Mouse (Mus musculus) kidney, postnatal 10 days (tissue): Measurements from ENCODE around the gene Slc6a21.

ENCODE experiments used
- DNase-seq: peaks from one replicate; pipeline ENCODE4 v3.0.0; 2021; ENCODE audit warnings: mixed read lengths

Slc6a21 gene

DNA sequence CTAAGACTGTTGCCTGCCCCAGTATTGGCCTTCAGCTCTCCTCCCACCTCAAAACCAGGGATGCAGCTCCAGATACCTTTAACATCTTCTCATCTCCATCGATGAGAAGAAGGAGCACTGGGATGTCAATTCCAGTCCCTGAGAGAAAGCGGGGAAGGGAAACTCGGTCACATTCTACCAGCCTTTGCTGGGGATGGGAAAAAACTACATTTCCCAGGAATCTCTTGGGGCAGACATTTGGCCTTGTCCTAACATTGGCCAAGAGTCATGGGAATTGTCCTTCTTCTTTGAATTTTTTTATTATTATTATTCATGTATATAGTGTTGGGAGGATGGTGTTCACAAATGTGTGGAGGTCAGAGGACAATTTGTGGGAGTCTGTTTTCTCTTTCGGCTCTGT is 44.9 kb downstream of the Slc6a21 start:
- DNase-seq = no peak

DNA sequence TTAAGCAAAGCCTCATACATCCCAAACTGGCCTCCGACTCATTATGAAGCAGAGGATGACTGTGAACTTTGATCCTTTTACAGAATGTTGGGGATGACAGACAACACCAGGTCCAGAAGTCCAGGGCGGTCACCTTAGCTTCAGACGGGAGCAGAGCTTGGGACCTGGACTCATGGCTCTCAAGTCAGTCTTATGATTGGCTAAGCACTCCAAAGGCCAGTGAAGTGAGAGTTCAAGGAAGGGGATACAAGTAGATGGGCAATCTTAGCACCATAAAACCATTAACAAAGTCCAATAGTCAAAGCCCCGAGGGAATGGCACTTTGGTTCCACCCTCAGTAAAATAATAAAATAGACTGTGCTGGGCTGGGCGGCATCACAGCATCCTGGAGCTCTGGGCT is 45.8 kb downstream of the Slc6a21 start:
- no peak for DNase-seq

DNA sequence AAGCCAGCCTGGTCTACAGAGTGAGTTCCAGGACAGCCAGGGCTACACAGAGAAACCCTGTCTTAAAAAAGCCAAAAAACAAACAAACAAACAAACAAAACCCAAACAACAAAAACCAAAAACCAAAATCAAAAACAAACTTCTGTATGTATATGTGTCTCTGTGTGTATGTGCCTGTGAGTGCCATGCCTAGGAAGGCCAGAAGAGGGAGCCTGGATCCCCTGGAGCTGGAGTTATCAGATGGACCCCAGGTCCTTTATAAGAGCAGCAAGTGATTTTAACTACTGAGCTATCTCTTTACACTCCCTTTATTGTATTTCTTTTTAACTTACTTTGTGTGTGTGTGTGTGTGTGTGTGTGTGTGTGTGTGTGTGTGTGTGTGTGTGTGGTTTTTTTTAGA is 48.5 kb downstream of the Slc6a21 start:
- no peak for DNase-seq

DNA sequence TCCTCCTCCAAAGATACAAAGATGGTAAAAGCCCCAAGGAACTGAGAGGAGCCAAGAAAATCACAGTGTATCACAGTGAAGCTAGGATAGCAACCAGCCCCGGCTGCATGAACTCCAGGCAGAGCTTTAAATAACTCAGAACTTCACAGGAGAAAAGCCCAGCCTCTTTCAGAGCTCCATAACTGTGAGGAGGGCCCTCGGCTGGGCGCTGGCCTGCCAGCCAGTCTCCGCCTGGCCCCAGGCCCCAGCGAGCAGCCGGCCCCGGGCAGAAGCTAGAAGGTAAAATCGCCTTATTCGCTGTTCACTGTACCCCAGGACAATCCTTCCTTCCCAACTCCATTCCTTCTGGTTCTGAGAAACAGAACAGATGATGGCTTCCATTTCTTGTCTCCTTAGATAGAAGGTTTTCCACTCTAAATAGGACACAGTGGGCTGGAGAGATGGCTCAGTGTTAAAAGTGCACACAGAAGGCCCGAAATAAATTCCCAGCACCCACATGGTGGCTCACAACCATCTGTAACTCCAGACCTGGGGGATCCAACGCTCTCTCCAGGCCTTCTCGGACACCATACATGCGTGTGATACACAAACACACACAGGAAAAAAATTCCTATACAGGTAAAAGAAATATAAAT is 51.6 kb downstream of the Slc6a21 start:
- DNase-seq = no peak

DNA sequence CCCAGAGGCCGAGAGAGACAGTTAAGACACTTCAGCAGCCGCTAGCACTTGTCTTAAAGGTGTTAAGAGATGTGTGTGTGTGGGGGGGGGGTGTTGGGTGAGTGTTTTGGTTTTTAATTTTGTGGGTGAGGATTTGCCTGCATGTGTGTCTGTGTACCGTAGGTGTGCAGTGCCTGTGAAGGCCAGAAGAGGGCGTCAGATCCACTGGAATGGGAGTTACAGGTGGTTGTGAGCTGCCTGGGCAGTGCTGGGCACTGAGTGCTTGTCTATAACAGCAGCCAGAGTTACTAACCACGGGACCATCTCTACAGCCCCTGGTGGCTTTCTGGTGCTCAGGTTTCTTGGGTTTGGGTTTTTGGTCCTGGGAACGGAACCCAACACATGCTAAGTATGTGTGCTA is 54.2 kb downstream of the Slc6a21 start:
- no peak for DNase-seq

DNA sequence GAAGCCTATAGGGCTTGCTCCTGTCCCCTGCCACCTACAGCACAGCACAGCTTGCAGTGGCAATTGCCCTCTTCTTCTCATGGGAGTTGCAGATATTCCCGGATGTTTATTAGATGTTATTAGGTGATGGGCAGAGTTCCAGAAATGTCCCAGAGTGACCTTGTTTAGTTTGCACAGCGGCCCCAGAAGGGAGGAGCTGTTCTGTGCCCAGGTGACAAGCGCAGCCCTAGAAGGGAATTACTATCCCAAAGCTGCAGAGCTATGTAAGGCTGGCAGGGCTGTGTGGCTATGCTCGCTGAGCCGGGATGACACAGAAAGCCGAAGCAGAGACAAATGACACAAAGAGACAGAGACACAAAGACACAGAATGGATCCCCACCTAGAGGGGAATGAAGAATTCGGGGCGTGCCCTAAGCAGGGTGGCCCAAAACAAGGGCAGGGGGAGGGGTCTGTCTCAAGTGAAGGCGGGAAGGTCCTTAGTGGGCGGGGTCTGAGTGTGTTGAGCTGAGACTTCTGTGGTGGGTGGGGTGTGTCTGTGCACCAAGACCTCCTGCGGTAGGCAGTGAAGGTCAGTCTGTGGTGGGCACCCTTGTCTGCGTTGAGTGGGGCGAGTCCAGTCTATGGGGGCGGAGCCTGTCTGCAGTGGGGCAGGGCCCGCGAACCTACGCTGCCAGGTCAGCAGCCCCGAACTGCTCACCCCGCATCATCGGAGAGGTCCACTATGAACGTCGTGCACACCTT is 55.5 kb downstream of the Slc6a21 start:
- DNase-seq = peak; percentile 76

DNA sequence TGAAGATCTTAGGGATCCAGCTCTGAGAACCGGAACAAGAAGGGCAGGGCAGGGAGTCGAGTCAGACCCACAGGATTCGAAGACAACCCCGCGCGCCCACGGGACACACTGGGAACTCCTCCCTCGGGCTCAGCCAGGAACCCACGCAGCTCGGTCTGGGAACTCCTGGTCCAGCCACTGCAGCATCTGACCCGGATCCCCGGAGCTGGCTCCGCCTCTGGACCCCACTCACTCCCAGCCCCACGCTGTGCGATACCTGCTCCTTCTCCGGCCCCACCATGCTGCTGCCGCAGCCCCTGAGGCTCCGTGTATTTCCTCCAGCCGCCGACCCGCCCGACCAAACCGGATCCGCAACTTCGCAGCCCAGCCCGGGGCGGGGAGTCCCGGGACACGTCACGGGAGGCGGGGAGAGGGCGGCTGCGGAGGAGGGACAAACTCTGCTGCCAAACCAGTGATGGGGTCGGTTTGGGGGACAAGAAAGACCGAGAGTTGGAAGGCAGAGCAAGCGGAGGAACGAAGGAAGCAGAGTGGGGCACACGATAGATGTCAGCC is 56.2 kb downstream of the Slc6a21 start, which contains the start of gene Trpm4:
Gene Trpm4 (minus strand): TSS at position 350 of the 552 bp plus-strand sequence.
- peak; percentile 94 for DNase-seq

DNA sequence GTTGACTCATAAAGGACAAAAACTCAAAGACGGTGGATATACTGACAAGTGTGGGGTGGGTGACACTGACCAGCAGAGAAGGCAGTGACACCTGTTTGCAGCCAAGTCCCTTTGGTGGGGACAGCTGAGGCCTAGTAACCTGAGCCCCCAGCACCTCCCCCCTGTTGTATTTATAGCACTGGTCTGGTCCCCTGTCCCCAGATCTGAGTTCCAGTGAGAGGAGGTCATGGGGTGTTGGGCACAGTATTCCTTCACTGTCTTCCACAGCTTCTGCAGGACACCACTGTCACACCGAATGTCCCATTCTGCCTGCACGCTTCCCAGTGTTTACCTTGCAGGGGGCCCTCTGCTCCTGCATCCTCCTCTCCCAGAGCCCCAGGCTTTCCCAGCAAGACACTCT is 57.3 kb downstream of the Slc6a21 start:
- no peak for DNase-seq

DNA sequence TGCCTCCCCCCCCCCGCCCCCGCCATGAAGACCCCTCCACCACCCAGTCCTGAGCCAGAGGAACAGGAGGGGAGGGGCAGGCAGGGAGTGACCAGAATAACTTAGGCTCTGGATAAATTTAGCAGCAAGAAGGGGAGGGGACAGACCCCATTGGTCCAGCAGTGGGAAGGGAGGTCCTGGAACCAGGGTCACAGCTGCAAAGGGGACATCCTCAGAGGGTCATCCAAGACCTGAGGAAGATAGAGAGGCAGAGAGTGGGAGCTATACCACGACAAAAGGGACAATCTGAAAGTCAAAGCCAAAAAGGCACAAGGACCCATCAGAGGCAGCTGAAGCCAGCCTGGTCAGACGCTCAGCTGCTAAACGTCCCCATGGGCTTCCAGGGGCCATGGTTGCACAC is 57.7 kb downstream of the Slc6a21 start, which contains the start of gene Hrc:
Gene Hrc (plus strand): TSS at position 235 of the 400 bp plus-strand sequence.
- no peak for DNase-seq

DNA sequence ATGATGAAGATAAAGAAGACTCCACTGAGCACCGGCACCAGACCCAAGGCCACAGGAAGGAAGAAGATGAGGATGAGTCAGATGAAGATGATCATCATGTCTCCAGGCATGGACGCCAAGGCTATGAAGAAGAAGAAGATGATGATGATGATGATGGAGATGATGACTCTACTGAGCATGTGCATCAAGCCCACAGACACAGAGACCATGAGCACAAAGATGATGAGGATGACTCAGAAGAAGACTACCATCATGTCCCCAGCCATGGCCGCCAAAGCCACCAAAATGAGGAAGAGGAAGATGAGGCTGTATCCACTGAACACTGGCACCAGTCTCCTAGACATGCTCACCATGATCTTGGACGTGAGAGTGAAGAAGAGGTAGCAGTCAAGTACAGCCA is 59.0 kb downstream of the Slc6a21 start:
- DNase-seq = no peak

DNA sequence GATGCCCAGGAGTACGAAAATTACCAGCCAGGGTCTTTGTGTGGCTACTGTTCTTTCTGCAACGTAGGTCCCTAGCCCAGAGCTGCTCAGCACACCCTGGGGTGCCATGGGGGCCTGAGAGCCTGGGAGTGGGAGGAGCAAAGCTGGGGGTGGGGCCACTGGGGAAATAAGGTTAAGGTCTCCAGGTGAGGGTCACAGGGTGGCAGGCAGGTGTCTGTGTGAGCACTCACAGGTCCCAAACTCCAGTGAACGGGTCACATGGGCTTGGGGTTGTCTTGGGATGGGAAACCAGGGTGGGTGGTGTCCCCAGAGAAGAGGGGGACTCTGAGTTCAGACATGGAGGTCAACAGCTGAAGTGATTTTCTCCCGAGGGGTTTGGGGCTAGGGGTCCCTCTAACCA is 60.2 kb downstream of the Slc6a21 start:
- DNase-seq = no peak

DNA sequence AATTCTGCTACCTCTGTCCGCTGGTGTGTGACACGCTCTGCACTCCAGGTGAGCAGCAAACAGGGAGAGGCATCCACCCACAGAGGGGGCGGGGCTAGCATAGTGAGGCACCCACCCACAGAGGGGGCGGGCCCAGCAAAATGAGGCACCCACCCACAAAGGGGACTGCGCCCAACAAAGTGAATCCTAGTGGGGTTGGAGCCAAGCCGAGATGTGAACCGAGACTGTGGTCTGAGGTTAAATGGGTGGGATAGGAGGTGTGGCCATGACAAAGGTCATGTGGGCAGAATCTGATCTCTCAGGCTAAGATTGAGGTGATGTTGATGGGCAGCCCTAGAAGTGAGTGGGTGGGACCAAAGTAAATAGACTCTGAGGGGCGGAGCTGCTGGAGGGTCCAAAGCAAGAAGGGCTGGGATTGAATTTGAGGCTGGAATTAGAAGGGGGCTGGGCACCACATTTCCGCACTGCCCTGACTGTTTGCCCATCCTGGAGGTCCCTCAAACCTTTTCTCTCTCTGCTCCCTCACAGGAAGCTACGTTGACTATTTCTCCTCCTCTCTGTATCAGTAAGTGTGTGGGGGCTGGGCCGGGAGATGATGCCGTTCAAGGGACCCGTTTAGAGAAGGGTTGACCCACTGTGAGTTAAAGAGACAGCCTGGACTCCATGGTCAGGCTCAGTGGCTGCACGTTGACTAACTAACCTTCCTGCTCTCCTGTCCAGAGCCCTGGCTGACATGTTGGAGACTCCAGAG is 61.0 kb downstream of the Slc6a21 start:
- DNase-seq = peak; percentile 78
